Mouse (Mus musculus): ENCODE results near the gene Sostdc1.

Gene Sostdc1

DNA sequence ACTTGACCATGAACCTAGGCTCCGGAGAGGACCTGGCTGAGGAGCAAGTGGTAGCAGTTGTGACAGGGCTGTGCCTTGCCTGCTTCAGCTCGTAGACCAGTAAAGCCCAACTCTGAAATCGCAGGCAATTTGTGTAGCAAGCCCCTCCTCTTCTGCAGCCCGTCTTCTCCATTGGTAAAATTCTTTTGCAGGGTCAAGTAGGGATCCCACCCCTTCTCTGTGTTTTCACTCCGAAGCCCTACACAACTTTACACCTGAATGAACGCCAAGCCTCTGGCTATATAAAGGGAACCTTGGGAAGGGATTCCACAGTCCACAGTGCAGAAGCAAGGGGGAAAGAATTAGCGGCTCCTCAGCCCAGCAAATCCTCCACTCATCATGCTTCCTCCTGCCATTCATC, at the start of gene Sostdc1:
Gene Sostdc1, plus strand, starts transcription at position 224 of the 400 bp plus-strand sequence.
- no peak for DNase-seq

- DNase-seq: no peak
These were observed 46.2 kb upstream of the Sostdc1 start for GRCm38 (mm10) chr12:36267670-36268246.

DNA sequence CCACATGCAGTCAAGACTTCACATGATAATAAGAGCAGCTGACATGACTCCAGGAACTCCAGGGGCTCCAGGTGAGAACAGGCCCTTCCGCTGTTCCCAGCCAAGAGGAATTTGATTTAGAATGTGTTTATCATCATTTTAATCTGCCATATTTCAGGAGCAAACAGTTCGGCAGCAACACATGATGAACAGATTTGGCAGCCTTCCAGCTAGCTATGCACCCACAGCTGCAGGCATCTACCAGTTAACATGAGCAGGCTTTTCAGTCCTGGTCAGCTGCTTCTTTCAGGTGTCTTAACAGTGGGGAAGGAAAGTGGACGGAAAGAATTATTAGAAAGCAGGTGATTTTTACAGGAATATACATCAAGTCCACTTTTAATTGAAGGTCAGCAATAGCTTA, 39.1 kb upstream of the Sostdc1 start:
- DNase-seq: no peak

GRCm38 (mm10) chr12:36289634-36290033, 24.3 kb upstream of the Sostdc1 start:
- DNase-seq: no peak

DNA sequence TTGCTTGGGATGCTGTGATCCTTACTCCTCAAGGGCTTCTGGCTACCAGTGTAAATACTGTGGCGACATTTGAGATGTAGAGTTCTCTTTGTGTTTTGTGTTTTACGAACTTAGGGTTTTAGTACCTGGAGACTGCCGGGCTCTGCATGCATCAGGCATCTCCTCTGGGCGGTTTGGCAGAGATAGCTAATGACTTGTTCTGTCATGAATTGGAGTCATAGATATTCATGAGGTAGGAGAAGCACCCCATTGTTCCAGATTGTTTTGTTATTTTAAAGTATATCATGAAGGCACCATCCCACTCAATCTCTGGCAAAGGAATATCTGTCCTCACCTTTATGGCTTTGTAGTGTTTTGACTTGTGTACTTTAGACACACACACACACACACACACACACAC, 23.5 kb upstream of the Sostdc1 start:
- no peak for DNase-seq

DNA sequence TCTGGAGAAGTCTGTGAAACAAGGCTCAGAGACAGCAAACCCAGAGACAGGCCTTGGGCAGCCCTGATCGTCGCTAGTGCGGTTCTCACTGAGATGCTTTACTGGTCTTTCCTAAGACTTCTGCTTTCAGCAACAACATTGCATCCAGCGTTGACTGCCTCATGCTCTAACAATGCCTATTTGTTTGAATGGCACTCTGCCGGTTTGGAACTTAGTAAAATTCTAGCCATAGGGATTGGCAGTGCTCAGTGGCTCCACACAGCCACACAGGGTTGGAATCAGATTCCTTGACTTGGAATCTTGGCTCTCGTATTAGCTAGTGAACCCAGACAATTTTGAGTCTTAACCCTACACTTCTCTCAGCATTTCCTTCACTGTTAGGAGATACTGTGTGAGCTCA, 22.6 kb upstream of the Sostdc1 start:
- DNase-seq: no peak

- peak in 1 of 2 experiments; percentile 3 for DNase-seq
These were observed 11.6 kb upstream of the Sostdc1 start for GRCm38 (mm10) chr12:36302326-36302725.

DNA sequence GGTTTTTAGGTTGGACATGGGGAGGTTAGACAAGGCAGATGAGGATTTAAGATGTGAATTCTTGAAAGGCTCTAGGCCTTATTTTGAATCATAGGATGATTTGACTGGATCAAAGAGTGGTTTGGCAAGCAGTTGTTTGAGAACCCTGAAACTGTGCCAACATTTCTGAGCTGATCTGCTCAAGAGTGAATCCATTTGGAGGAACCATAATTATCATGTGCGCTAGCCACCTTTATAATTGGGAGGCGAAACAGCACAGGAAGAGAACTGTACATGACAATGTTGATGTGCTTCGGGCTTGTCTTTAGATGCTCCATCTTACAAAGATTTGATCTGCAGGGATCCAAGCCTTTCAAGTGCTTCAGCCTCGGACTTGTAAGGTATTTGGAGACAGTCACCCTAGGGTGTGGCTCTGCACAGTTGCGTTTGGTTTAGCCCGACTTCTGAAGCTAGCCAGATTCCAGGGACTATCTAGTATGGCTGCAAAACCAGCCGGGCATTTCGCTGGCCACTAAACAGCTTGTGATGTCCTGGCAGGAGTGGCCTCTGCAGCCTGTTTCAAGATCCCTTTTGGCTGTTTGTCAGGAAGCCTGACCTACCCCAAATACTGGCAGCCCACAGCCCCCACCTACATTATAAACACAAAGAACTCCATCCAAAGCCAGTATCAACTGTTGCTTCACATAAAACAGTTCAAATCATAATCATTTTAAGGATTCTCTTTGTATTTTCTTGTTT, 10.9 kb upstream of the Sostdc1 start:
- peak in 1 of 2 experiments; percentile 2 for DNase-seq

- no peak for DNase-seq
These were observed 5.1 kb upstream of the Sostdc1 start for GRCm38 (mm10) chr12:36308737-36309420.

DNA sequence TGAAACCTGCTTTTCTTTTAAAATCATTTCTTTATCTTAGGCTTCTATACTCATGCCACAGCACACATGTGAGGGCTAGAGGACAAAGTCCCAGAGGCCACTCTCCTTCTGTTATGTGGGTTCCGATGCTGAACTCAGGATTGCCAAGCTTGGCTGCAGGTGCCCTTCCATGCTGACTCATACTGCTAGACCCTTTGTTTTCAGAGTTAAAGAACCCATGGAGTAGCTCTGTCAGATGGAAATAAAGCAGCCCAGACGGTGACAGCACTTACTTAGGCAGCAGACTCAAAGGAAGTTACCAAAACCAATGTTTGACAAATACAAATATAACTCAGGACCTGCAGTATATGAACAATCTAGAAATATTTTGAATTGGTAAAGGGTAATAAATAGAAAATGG, 924 bp upstream of the Sostdc1 start:
- no peak for DNase-seq

DNA sequence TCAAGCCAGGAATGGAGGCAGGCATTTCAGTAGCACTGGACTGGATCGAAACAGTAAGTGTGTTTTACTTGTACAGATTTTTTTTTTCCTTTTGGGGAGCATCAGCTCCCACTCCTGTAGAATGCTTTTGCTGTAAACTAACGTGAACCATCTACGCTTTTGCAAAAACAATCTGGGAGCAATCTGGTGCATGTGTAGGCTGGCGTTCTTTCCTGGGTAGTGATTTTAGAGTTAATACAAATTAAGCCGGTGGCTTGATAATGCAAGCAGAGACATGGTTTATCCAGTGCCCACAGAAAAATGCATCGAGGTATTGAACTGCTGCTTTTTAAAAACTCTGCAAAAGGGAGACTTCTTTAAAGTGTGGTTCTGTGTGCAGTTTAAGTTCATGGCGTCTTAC, 507 bp downstream of the Sostdc1 start:
- no peak for DNase-seq

DNA sequence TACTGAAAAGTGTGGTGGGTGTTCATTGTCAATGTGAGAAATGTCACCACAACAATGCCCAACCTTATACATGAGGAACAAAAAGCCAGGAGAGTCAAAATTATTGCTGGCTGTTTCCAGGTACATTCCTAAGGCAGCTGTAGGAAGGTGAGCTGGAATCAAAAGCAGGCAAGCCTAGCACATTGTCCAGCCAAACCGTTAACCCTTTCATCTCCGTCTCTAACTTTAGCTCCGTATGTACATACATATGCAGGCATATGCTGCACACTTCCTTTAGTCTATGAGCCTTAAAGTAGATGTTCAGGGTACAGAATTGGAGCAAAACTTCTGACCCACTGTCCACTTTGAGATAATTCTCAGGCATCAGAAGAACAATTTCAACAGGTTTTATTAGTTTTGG, 1.6 kb downstream of the Sostdc1 start:
- no peak for DNase-seq

DNA sequence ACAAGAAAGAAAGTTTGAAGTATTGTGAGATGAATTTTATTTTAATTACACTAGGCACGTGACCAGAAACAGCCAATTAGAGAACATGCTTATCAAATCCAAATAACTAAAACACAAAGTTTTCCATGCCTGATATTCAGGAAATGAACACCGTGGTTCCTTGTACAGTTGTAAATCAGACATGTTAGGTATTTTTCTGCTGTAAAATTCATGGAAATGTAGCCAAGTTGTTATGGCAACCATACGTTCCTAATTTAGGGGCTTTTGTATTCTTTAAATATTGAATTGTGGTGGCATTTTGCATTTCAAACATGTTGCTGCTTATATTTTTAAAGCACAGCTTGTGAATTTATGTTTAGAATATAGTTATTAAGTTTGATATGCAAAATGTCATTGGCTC, 2.1 kb downstream of the Sostdc1 start:
- DNase-seq: no peak

DNA sequence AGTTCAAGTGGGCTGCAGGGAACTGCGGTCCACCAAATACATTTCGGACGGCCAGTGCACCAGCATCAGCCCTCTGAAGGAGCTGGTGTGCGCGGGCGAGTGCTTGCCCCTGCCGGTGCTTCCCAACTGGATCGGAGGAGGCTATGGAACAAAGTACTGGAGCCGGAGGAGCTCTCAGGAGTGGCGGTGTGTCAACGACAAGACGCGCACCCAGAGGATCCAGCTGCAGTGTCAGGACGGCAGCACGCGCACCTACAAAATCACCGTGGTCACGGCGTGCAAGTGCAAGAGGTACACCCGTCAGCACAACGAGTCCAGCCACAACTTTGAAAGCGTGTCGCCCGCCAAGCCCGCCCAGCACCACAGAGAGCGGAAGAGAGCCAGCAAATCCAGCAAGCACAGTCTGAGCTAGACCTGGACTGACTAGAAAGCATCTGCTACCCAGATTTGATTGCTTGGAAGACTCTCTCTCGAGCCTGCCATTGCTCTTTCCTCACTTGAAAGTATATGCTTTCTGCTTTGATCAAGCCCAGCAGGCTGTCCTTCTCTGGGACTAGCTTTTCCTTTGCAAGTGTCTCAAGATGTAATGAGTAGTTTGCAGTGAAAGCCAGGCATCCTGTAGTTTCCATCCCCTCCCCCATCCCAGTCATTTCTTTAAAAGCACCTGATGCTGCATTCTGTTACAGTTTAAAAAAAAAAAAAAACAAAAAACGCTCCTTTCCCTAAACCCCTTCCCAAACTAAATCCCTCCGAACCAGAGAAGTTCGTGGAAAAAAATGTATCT, 3.3 kb downstream of the Sostdc1 start:
- DNase-seq: no peak

DNA sequence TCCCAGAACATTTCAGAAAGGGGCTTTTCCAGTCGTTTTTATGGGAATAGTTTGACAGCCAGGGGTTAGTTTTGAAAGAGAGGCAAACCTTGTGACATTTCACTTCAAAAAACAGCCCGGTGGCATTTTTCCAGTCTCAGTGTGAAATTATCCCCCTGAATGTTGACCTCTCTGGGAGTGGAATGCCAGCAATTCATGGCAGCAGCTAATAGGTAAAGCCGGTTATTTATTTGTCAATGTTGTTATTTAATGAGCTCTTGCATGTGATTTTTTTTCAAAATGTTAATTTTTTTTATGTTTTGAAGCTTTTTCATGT, 3.8 kb downstream of the Sostdc1 start:
- no peak for DNase-seq

- no peak for DNase-seq
These were observed 12.2 kb downstream of the Sostdc1 start for GRCm38 (mm10) chr12:36326101-36326521.

DNA sequence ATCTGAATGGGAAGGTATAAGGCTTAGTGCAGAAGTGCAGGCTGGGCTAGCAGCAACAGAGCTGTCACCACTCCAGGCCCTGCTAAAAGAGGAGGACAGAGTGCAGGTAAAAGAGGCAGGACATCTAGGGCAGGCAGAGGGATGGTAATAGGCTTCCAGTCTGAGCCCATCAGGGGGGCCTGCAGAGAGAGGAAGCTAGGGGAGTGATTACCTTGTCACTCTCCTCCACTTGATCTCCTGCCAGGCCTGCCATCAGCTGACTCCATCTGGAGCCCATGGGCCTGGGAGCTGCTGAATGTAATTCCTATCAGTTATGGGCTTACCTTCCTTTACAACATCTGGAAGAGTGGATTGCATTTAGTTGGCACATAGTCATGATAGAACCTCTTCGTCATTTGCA, 18.7 kb downstream of the Sostdc1 start:
- DNase-seq: no peak

DNA sequence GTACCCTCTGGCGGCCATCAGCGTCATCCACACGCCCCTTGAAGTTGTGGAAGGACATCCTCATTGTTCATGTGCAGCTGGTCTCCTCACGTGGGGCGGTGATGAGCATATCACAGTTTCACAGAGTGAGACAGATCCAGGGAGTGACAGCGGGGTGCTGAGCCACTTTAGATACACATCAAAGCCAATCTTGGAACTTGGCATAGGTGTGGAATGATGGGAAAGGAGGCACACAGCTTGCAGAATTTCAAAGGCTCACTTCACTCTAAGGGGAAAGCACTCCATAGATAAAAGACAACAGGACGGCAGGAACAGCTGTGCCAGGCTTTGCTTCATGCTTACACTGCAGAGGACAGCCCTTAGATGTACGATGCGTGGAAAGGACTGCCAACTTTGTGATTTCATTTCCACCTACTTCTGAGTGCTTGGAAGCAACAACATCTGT, 19.9 kb downstream of the Sostdc1 start:
- DNase-seq: no peak

- DNase-seq: no peak
These were observed 30.2 kb downstream of the Sostdc1 start for GRCm38 (mm10) chr12:36344131-36344530.

- DNase-seq: no peak
These were observed 46.1 kb downstream of the Sostdc1 start for GRCm38 (mm10) chr12:36360064-36360463.

DNA sequence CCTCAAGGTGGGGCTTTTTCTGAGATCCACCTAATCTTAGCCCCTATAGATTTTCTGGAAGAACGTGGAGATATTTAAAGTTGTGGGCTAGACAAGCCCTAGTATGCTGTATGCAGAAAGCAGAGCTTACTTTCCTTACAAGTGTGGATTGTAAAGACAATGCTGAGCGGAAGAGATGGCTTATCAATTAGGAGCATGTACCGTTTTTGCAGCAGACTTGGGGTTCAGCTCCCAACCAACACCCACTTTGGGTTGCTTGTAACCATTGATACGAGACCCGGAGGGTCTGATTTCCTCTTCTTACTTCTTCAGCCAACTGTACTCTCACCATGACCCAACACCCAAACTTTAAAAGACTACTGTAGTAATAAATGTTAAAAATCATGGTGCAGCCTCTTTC, 46.8 kb downstream of the Sostdc1 start:
- DNase-seq: no peak

DNA sequence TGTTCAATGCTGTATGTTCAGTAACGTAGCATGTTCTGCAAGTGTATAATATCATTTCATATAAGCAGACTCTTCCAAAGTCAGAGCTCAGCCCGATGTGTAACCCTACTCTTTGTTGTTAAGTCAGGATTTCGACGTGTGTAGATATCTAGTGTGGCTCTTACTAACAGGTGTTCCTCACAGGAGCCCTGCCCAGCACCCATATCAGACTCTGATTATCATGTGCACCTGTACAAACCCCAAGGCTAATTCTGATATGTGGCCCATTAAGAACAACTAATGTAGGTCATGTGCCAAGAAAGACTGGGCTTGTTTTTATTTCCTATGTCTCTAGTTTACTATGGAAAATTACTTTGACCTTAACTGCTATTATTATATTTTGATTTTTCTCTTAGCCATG, 50.1 kb downstream of the Sostdc1 start:
- DNase-seq: no peak

Measured in lung, adult 18-20 months (tissue).